Mouse (Mus musculus) ES-Bruce4 (cell line): ENCODE data around the gene Gm49368. TPM values are rescaled to one million over a fixed set of nuclear protein-coding genes. Genes with fewer than 3 reads are reported as not detected.
"Not testable (repeated sequence)": the region's sequence is repeated elsewhere in the genome, so short reads cannot be mapped to it uniquely, and the experiment has no call there.

Source experiments
- H3K27ac ChIP-seq: 2 replicates; pipeline ENCODE4 v1.5.1; 2012; ENCODE audit warnings: low read length, inconsistent platforms; ENCODE audit not compliant: insufficient read depth
- H3K27me3 ChIP-seq: 2 replicates; pipeline ENCODE4 v1.6.1; 2012; ENCODE audit warnings: mild to moderate bottlenecking, low read length, inconsistent platforms; ENCODE audit not compliant: control insufficient read depth, poor library complexity, insufficient read depth, severe bottlenecking
- H3K36me3 ChIP-seq: 2 replicates; pipeline ENCODE4 v1.6.1; 2012; ENCODE audit warnings: inconsistent platforms, mild to moderate bottlenecking, low read length, moderate library complexity; ENCODE audit not compliant: control insufficient read depth, poor library complexity, insufficient read depth, severe bottlenecking
- H3K4me1 ChIP-seq: one replicate; pipeline ENCODE4 v1.8.1; 2011; ENCODE audit warnings: low read length; ENCODE audit not compliant: control insufficient read depth, insufficient read depth
- H3K4me3 ChIP-seq: 2 replicates; pipeline ENCODE4 v1.5.1; 2011; ENCODE audit warnings: low read depth, mild to moderate bottlenecking, low read length
- H3K9ac ChIP-seq: 2 replicates; pipeline ENCODE4 v1.6.1; 2012; ENCODE audit warnings: low read depth, mild to moderate bottlenecking, inconsistent platforms; ENCODE audit not compliant: poor library complexity, severe bottlenecking
- H3K9me3 ChIP-seq: replicated peaks from 2 replicates; pipeline ENCODE4 v1.6.1; 2012; ENCODE audit warnings: mild to moderate bottlenecking, low read length, inconsistent platforms; ENCODE audit not compliant: control insufficient read depth, poor library complexity, insufficient read depth, severe bottlenecking
- CTCF ChIP-seq: IDR thresholded peaks from one replicate; pipeline ENCODE4 v1.8.1; 2011; ENCODE audit warnings: low read depth, low read length
- EP300 ChIP-seq: IDR thresholded peaks from 2 replicates; pipeline ENCODE4 v1.6.1; 2011; ENCODE audit warnings: low read depth, low read length; ENCODE audit not compliant: insufficient read depth
- POLR2A ChIP-seq: IDR thresholded peaks from one replicate; pipeline ENCODE4 v1.8.1; 2011; ENCODE audit warnings: low read length; ENCODE audit not compliant: insufficient read depth
- polyA plus RNA-seq: library from polyadenylated mRNA; stranded (reverse); fragments of >200 nt; gene quantifications from 2 replicates; pipeline ENCODE4 v1.2.4, GENCODE M21; 2011; ENCODE audit warnings: low read depth; ENCODE audit not compliant: missing spikeins, insufficient read depth, insufficient read length

The Gm49368 gene
- not detected in 2 replicates for polyA plus RNA-seq

DNA sequence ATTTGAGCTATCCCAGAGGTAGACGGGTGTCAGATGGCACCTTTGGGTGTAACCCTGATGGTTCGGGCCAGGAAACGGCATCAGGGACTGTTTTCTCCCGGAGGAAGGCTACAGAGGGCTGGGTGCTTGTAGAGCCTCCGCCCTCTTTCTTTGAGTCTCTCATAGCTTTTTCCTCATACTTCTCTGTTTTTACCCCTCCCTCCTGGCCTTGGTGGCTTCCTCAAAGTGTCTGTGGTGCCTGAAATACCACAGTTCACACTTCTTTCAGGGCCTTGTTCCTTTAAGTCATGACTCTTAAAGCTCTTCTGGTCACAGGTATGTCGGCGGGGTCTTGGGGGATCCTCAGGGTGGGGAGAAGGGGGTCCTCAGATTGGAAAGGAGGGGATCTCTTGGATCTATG lies at the start of gene Gm49368, which contains the start of gene Itgam:
Gene Gm49368, plus strand, starts transcription at position 228 of the 400 bp plus-strand sequence.
Gene Itgam, plus strand, starts transcription at position 185 of the 400 bp plus-strand sequence.
- Histone ChIP-seq H3K4me3 (no peak within 1 kb of the TSS), H3K27ac (no peak within 1 kb of the TSS), H3K36me3 (no peaks in the 10 kb centered on the region), H3K9me3 (no peaks in the 10 kb centered on the region), H3K27me3 (no peaks in the 10 kb centered on the region), H3K9ac (no peak within 1 kb of the TSS), H3K4me1 (no peaks in the 10 kb centered on the region)
- no peak for TF ChIP-seq POLR2A
- no peak for TF ChIP-seq EP300
- no peak for TF ChIP-seq CTCF

GRCm38 (mm10) chr7:128013116-128013515 lies 49.4 kb upstream of the Gm49368 start:
- Histone ChIP-seq H3K9ac (no peak overlapping the region), H3K4me1 (peaks cover 5% of the 10 kb centered on the region), H3K4me3 (no peak overlapping the region), H3K27ac (no peak overlapping the region), H3K27me3 (no peaks in the 10 kb centered on the region), H3K9me3 (no peaks in the 10 kb centered on the region), H3K36me3 (no peaks in the 10 kb centered on the region)
- no peak for TF ChIP-seq POLR2A

GRCm38 (mm10) chr7:128016134-128016533 lies 46.3 kb upstream of the Gm49368 start:
- not testable (repeated sequence) for H3K36me3 ChIP-seq, H3K27me3 ChIP-seq, H3K9me3 ChIP-seq, H3K27ac ChIP-seq, H3K9ac ChIP-seq, H3K4me3 ChIP-seq, H3K4me1 ChIP-seq

DNA sequence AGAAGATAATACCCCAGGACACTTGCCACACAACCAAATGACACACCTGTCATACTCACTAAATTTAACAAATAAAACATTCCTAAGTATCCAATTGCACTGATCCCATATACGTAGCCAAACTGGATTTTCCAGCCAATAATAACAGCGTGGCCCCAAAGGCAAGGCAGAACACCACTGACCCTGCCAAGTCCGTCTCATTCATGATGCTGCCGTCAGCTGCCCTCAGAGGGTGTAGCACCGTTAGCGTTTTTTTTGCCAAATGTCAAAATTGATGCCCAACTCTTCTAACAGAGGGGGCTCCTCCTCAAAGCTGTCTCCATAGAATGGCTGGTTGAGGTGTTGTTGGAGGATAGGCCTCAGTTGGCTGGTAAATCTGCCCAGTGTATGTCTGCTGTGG lies 45.8 kb upstream of the Gm49368 start:
- Histone ChIP-seq H3K36me3 (no peaks in the 10 kb centered on the region), H3K9ac (no peak overlapping the region)

GRCm38 (mm10) chr7:128018275-128018674 lies 44.2 kb upstream of the Gm49368 start:
- H3K9me3 ChIP-seq, result no peaks in the 10 kb centered on the region
- H3K9ac ChIP-seq, result no peak overlapping the region
- TF ChIP-seq CTCF (no peak), EP300 (no peak), POLR2A (no peak)

More for the DNA sequence above, 45.8 kb upstream of the Gm49368 start:
- Histone ChIP-seq H3K4me3 (no peak overlapping the region), H3K27me3 (no peaks in the 10 kb centered on the region), H3K4me1 (no peaks in the 10 kb centered on the region), H3K9me3 (no peaks in the 10 kb centered on the region), H3K27ac (no peak overlapping the region)
- TF ChIP-seq POLR2A, result no peak
- no peak for TF ChIP-seq CTCF
- TF ChIP-seq EP300, result no peak

DNA sequence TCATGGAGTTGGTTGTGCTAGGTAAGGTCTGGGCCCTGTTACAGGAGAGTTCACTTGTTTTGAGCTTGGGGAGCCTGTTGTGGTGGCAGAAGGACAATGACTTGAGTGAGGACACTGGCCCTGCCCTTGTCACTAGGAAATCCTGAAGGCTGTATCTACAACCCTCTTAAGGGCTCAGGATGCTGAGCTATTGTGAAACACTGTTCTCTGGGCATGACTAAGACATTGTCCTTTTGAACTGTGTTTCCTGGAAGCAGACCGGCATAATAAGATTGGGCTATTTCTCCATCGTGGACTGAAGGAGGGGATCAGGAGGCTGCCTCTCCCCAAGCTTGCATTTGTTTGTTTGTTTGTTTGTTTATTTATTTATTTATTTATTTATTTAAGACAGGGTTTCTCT lies 43.3 kb upstream of the Gm49368 start:
- TF ChIP-seq CTCF (no peak), POLR2A (no peak), EP300 (no peak)

More at GRCm38 (mm10) chr7:128018275-128018674, 44.2 kb upstream of the Gm49368 start:
- Histone ChIP-seq H3K27me3 (no peaks in the 10 kb centered on the region), H3K27ac (no peak overlapping the region), H3K4me1 (no peaks in the 10 kb centered on the region), H3K36me3 (no peaks in the 10 kb centered on the region), H3K4me3 (no peak overlapping the region)

More for the DNA sequence above, 43.3 kb upstream of the Gm49368 start:
- H3K27ac ChIP-seq, result no peak overlapping the region
- no peaks in the 10 kb centered on the region for H3K4me1 ChIP-seq
- no peak overlapping the region for H3K9ac ChIP-seq
- H3K27me3 ChIP-seq, result no peaks in the 10 kb centered on the region
- no peaks in the 10 kb centered on the region for H3K9me3 ChIP-seq
- H3K36me3 ChIP-seq, result no peaks in the 10 kb centered on the region
- no peak overlapping the region for H3K4me3 ChIP-seq
